Mouse (Mus musculus) heart, embryonic 15.5 days (tissue): ENCODE measurements around the gene Vav1. TPM values are rescaled to one million over a fixed set of nuclear protein-coding genes. Genes with fewer than 3 reads are reported as not detected.
"Not testable (repeated sequence)": the region's sequence is repeated elsewhere in the genome, so short reads cannot be mapped to it uniquely, and the experiment has no call there.

Source experiments
- ATAC-seq: fragments of 200-750 bp; cut with Nextera tagmentation; replicated peaks from 2 replicates; pipeline ENCODE4 v1.8.0; 2017; ENCODE audit warnings: low read depth, moderate TSS enrichment; ENCODE audit not compliant: insufficient number of reproducible peaks, insufficient read depth, low FRiP score
- H3K27ac ChIP-seq: fragments of 300-500 bp; sonication (generic); 2 replicates; pipeline ENCODE4 v1.5.1; 2015; ENCODE audit warnings: mild to moderate bottlenecking, inconsistent platforms
- H3K27me3 ChIP-seq: fragments of 300-500 bp; sonication (generic); 2 replicates; pipeline ENCODE4 v1.6.1; 2015; ENCODE audit warnings: inconsistent platforms
- H3K36me3 ChIP-seq: fragments of 300-500 bp; sonication (generic); 2 replicates; pipeline ENCODE4 v1.6.1; 2015; ENCODE audit warnings: mild to moderate bottlenecking, inconsistent platforms
- H3K4me1 ChIP-seq: fragments of 300-500 bp; sonication (generic); replicated peaks from 2 replicates; pipeline ENCODE4 v1.6.1; 2015; ENCODE audit warnings: inconsistent platforms
- H3K4me2 ChIP-seq: fragments of 300-500 bp; sonication (generic); 2 replicates; pipeline ENCODE4 v1.6.1; 2015; ENCODE audit warnings: inconsistent platforms, mild to moderate bottlenecking, moderate library complexity
- H3K4me3 ChIP-seq: fragments of 300-500 bp; sonication (generic); 2 replicates; pipeline ENCODE4 v1.5.1; 2015; ENCODE audit warnings: mild to moderate bottlenecking, inconsistent platforms
- H3K9ac ChIP-seq: fragments of 300-500 bp; sonication (generic); 2 replicates; pipeline ENCODE4 v1.6.1; 2015; ENCODE audit warnings: mild to moderate bottlenecking, inconsistent platforms
- H3K9me3 ChIP-seq: fragments of 300-500 bp; sonication (generic); replicated peaks from 2 replicates; pipeline ENCODE4 v1.6.1; 2016; ENCODE audit warnings: inconsistent platforms
- WGBS: fragments of 180-500 bp; shearing (Covaris S2); methylation state at CpG from one replicate; pipeline ENCODE4 v1.1.7; 2015; ENCODE audit warnings: mixed read lengths; 5-methylcytosine and 5-hydroxymethylcytosine counted together
- polyA plus RNA-seq: library from polyadenylated mRNA; unstranded; fragments of >200 nt; fragmentation: Nextera tagmentation; extraction: Ambion mirVana; gene quantifications from 2 replicates; pipeline ENCODE4 v1.2.1, GENCODE M21; 2015

Vav1 gene
- polyA plus RNA-seq, 1 experiment from 2014 or later, result 1.8 TPM

DNA sequence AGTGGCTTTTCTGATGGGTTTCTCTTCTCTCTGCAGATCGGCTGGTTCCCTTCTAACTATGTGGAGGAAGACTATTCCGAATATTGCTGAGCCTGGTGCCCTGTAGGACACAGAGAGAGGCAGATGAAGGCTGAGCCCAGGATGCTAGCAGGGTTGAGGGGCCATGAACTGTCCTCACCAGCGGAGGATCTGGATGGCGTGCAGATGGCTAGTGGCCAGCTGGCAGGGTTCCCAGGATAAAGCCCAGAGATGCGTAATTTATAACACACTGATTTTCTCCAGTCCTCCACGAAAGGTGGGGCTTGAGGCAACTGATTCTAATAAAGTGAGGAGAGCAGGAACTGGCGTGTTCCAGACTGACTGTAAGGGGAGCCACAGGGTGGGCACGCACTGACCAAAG, 48.7 kb downstream of the Vav1 start:
- 0 out of 2 replicates have a peak, but pooled peaks have one; percentile 23 for ATAC-seq
- 40% methylated on average over 8 of the region's 8 CpGs for WGBS
- H3K4me2 ChIP-seq, result no peak overlapping the region
- peaks cover 5% of the 10 kb centered on the region for H3K4me1 ChIP-seq
- no peaks in the 10 kb centered on the region for H3K36me3 ChIP-seq
- H3K9ac ChIP-seq, result no peak overlapping the region
- H3K4me3 ChIP-seq, result no peak overlapping the region
- no peak overlapping the region for H3K27ac ChIP-seq
- no peaks in the 10 kb centered on the region for H3K27me3 ChIP-seq
- H3K9me3 ChIP-seq, result no peaks in the 10 kb centered on the region

DNA sequence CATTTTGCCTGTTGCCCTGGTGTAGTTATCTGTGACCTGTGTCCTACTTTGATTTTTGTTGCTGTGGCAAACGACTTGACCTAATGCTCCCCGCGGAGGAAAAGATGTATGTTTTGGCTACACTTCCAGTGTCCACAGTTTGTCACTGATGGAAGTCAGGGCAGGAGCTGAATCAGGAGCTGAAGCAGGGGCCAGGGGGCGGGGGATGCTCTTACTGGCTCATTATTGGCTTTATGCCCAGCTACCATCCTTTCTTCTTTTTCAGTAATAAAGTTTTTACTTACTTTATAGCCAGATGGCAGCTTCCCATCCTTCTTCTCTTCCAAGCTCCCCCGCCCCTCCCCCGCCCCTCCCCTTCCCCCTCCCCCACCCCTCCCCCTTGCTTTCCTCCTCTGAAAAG, 50.0 kb downstream of the Vav1 start:
- no peak overlapping the region for H3K4me2 ChIP-seq
- no peaks in the 10 kb centered on the region for H3K27me3 ChIP-seq
- no peak overlapping the region for H3K27ac ChIP-seq
- H3K9me3 ChIP-seq, result no peaks in the 10 kb centered on the region
- peaks cover 5% of the 10 kb centered on the region for H3K4me1 ChIP-seq
- H3K4me3 ChIP-seq, result no peak overlapping the region
- WGBS, result 31% methylated on average over 5 of the region's 6 CpGs
- no peak overlapping the region for H3K9ac ChIP-seq
- ATAC-seq, result no peak
- H3K36me3 ChIP-seq, result no peaks in the 10 kb centered on the region

DNA sequence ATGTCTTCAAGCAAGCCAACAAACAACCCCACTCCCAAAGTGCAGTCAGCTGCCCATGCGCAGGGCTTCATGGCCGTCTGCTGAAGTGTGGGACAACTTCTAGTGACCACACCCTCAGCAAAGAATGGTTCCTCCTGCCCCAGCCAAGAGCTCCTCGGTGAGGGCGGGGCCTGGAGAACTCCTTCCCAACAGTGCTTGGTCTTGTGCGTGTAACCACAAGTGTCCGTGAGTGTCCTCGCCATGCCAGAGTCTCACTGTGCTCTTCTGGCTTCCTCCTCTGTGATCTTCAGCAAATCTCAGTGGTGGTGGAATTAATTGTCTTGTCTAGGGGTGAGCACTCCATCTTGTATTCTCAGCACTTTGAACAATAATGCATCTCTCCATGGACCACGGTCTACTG, 52.1 kb downstream of the Vav1 start:
- WGBS, result 82% methylated on average over 8 of the region's 8 CpGs
- H3K27me3 ChIP-seq, result no peaks in the 10 kb centered on the region

DNA sequence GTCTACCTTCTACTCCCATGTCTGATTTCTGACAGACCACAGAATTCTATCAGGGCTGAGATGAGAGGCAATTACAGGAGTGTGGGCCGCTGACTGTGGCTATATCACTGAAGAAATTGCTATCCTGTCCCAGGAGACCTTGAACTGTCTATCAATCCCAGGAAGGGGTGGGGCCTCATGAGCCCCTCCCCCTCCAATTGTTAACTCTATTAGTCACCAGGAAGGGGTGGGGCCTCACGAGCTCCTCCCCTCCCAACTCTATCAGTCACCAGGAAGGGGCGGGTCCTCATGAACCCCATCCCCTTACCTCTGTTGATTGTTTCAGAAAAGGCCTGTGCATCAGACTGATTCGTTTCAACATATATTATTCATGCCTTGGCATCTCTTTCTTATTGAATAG, 53.3 kb downstream of the Vav1 start:
- Histone ChIP-seq H3K4me2 (no peak overlapping the region), H3K9me3 (no peaks in the 10 kb centered on the region), H3K36me3 (no peaks in the 10 kb centered on the region), H3K4me3 (no peak overlapping the region), H3K27ac (no peak overlapping the region), H3K27me3 (no peaks in the 10 kb centered on the region), H3K4me1 (peaks cover 7% of the 10 kb centered on the region), H3K9ac (no peak overlapping the region)
- 79% methylated on average over 4 of the region's 4 CpGs for WGBS
- no peak for ATAC-seq

More for the DNA sequence above, 52.1 kb downstream of the Vav1 start:
- H3K9me3 ChIP-seq, result no peaks in the 10 kb centered on the region
- H3K27ac ChIP-seq, result no peak overlapping the region
- no peak for ATAC-seq
- no peak overlapping the region for H3K9ac ChIP-seq
- H3K36me3 ChIP-seq, result no peaks in the 10 kb centered on the region
- peaks cover 7% of the 10 kb centered on the region for H3K4me1 ChIP-seq
- no peak overlapping the region for H3K4me2 ChIP-seq
- H3K4me3 ChIP-seq, result no peak overlapping the region

DNA sequence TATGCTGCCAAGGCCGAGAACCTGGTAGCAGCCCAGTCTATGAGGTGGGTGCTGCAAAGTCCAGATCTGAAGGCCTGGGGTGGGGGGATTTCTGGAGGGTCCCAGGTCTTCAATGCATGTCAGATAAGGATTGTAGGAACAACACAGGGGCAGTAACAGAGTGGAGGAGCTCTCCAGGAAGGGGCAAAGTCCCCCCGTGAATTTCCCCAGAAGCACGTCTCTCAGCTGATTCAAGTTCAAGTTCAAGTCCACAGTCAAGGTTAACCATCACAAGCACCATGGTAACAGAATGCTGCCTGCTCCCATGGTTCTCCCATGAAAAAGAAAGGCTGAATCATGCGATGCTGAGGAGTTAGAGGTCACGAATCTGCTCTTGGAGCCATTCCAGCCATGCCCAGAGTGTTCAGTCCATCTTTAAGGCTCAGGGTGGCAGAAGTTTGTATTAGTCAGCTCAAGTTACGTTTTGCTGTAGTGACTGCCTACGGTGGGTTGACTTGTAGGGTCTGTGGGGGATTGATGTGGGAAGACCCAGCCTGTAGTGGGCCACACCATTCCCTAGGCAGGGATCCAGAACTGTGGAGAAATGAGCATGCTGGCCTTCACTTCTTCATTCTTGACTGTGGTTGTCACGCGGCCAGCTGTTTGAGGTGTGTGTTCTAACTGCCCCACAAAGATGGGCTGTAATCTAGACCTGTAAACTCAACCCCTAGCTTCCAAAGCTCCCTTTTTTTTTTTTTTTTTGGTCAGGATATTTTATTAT, 55.3 kb downstream of the Vav1 start:
- H3K4me1 ChIP-seq, result 0 out of 2 replicates have a peak, but pooled peaks cover 2% of the 10 kb centered on the region
- H3K27ac ChIP-seq, result no peak overlapping the region
- H3K9me3 ChIP-seq, result no peaks in the 10 kb centered on the region
- 66% methylated on average over 9 of the region's 9 CpGs for WGBS
- H3K27me3 ChIP-seq, result no peaks in the 10 kb centered on the region
- H3K4me3 ChIP-seq, result no peak overlapping the region
- no peak overlapping the region for H3K9ac ChIP-seq
- peak overlapping the region; percentile 23; the same call in 1 of the 2 replicates for H3K4me2 ChIP-seq
- 0 out of 2 replicates have a peak, but pooled peaks have one; percentile 28 for ATAC-seq
- no peaks in the 10 kb centered on the region for H3K36me3 ChIP-seq

DNA sequence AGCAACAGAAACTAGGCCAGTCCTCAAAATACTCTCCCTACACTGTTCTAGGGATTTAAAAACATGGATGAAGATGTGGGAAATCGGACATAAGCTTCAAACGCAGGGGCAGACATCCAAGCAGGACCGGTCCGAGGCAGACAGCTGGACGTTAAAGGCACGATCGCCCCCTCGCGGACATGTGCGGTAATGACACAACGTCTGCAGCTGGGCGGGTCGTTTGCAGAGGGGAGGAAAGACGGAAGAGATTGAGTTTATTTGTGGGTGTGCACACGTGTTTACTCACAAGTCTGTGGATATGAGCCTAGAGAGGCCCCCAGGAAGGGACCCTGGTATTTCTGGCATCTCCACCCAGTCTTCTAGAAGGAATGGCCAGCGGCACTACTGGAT, 55.9 kb downstream of the Vav1 start:
- 5% methylated on average over 16 of the region's 16 CpGs for WGBS
- Histone ChIP-seq H3K27me3 (no peaks in the 10 kb centered on the region), H3K27ac (no peak overlapping the region), H3K9ac (no peak overlapping the region), H3K9me3 (no peaks in the 10 kb centered on the region), H3K36me3 (no peaks in the 10 kb centered on the region), H3K4me2 (peak overlapping the region; percentile 23; the same call in 1 of the 2 replicates), H3K4me1 (0 out of 2 replicates have a peak, but pooled peaks cover 2% of the 10 kb centered on the region), H3K4me3 (no peak overlapping the region)
- peak; percentile 29; the same call in 1 of the 2 replicates for ATAC-seq

DNA sequence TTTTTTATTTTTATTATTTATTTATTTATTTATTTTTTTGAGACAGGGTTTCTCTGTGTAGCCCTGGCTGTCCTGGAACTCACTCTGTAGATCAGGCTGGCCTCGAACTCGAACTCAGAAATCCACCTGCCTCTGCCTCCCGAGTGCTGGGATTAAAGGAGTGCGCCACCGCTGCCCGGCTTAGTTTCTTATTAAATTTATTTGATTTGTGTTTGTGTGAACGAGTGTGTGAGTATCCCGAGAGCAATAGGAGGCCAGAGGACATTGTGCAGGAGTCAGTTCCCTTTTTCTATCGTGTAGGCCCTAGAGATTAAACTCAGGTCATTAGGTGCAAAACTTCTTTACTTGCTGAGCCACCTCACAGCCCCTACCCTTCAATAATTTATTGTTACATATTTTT, 56.3 kb downstream of the Vav1 start:
- 61% methylated on average over 9 of the region's 9 CpGs for WGBS

DNA sequence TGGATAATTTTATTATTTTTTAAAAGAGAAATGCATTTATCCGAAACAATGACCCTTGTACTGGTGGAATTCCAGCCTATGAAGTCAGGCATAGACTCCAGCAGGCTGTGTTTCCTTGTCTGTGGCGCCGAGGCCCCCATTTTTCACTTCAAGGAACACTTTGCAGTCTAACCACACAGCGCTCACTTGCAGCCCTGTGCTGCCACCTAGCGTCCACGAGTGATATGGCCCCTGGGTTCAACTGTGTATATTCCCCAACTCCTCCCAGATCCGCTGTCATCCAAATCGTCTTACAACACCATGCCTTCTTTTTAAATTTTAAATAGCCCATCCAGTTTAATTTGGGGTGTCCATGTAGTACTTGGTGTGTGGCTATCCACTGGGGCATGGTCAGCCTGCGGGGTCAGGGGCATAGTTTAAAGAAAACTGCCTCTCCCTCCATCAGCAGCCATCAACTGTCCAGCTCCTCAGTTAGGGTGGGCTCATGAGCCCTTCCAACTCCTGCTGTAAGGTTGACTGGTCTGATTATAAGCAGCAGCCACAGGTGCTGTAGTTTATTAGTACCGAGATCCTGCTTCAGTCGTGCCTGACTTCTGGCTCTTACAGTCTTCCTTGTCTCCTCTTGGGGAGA, 56.9 kb downstream of the Vav1 start:
- Histone ChIP-seq H3K36me3 (no peaks in the 10 kb centered on the region), H3K27me3 (no peaks in the 10 kb centered on the region), H3K9ac (no peak overlapping the region), H3K4me3 (no peak overlapping the region), H3K27ac (no peak overlapping the region), H3K9me3 (no peaks in the 10 kb centered on the region), H3K4me1 (0 out of 2 replicates have a peak, but pooled peaks cover 2% of the 10 kb centered on the region), H3K4me2 (no peak overlapping the region)
- peak; percentile 68; the same call in 1 of the 2 replicates for ATAC-seq
- WGBS, result 16% methylated on average over 11 of the region's 11 CpGs

More for the DNA sequence above, 56.3 kb downstream of the Vav1 start:
- H3K4me2 ChIP-seq, H3K9me3 ChIP-seq, H3K4me1 ChIP-seq, H3K36me3 ChIP-seq, H3K4me3 ChIP-seq, H3K27ac ChIP-seq, H3K27me3 ChIP-seq, H3K9ac ChIP-seq, ATAC-seq: not testable (repeated sequence)

DNA sequence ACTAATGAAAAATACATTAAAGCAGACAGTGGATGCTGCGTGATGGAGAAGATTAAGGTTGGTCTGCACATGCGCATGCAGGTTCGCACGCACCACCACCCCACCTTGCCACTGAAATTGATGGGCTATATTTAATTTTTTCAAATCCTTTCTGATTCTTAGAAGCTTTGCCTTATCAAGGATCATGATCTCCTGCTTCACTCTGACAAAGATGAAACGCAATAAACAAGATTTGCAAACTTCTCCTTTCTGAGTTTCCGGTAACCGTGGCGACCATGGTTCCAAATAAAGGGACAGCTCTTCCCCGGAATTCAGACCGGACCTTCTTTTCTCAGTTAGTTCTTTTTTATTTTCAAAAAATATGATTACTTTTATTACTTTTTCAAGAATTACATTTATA, 59.1 kb downstream of the Vav1 start:
- no peak for ATAC-seq
- H3K9me3 ChIP-seq, result no peaks in the 10 kb centered on the region
- 0 out of 2 replicates have a peak, but pooled peaks cover 2% of the 10 kb centered on the region for H3K4me1 ChIP-seq
- H3K4me2 ChIP-seq, result no peak overlapping the region
- no peak overlapping the region for H3K27ac ChIP-seq
- H3K4me3 ChIP-seq, result no peak overlapping the region
- H3K36me3 ChIP-seq, result no peaks in the 10 kb centered on the region
- no peak overlapping the region for H3K9ac ChIP-seq
- H3K27me3 ChIP-seq, result no peaks in the 10 kb centered on the region
- 77% methylated on average over 10 of the region's 10 CpGs for WGBS

DNA sequence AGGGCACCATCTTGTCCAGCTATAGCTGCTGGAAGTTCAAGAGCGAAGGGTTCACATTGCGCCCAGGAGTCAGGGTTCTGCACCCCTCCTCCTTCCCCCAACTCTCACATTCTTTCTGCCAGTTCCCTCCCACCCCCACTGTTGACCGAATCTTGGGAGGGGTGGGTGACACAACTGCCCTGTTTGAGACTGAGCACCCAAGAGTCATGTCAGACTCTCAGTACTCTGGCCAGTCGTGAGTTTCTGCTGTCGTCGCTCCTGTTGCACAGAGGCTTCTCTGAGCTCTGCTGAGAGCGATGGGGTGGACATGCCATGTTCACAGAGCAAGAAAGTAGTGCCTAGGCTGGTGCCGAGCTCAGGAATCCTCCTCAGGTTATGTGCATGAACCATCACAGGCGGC, 60.4 kb downstream of the Vav1 start:
- 65% methylated on average over 9 of the region's 9 CpGs for WGBS
- H3K27ac ChIP-seq, result no peak overlapping the region

DNA sequence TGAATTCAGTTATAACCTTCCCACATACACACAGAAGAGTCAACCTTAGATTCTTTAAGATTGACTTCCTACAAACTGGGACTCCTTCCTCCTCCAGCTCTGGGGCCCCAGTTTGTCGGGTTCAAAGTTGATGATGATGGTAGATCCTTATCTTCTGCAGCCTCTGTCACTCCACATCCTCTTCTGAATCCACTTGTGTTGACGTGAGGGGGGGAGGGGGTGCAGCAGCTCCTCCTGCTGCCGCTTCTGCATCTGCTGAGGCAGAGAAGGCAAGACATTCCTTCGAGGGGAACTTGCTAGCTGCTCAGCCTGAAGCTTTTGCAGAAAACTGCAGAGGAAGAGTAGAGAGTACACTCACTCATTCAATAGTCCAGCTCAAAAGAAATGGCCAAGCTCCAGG, 62.7 kb downstream of the Vav1 start:
- Histone ChIP-seq H3K36me3 (no peaks in the 10 kb centered on the region), H3K4me1 (no peaks in the 10 kb centered on the region), H3K9ac (no peak overlapping the region), H3K9me3 (no peaks in the 10 kb centered on the region), H3K27me3 (no peaks in the 10 kb centered on the region), H3K27ac (no peak overlapping the region), H3K4me2 (no peak overlapping the region), H3K4me3 (no peak overlapping the region)
- no peak for ATAC-seq
- WGBS, result 56% methylated on average over 4 of the region's 4 CpGs

More for the DNA sequence above, 60.4 kb downstream of the Vav1 start:
- no peak for ATAC-seq
- H3K36me3 ChIP-seq, result no peaks in the 10 kb centered on the region
- 0 out of 2 replicates have a peak, but pooled peaks cover 2% of the 10 kb centered on the region for H3K4me1 ChIP-seq
- H3K9me3 ChIP-seq, result no peaks in the 10 kb centered on the region
- no peak overlapping the region for H3K4me2 ChIP-seq
- no peaks in the 10 kb centered on the region for H3K27me3 ChIP-seq
- H3K4me3 ChIP-seq, result no peak overlapping the region
- H3K9ac ChIP-seq, result no peak overlapping the region
